Mouse (Mus musculus) embryonic facial prominence, embryonic 12.5 days (tissue): ENCODE data around the gene Pkd2l1. TPM values are rescaled to one million over a fixed set of nuclear protein-coding genes. Genes with fewer than 3 reads are reported as not detected.
A peak's percentile ranks its signal among the peaks of the same experiment; 100 is the strongest.

Experiments
- ATAC-seq: fragments of 200-750 bp; cut with Nextera tagmentation; 2 replicates; pipeline ENCODE4 v1.8.0; 2017; ENCODE audit not compliant: insufficient number of reproducible peaks, insufficient read depth, low FRiP score, low TSS enrichment
- H3K27ac ChIP-seq: fragments of 300-500 bp; sonication (generic); 2 replicates; pipeline ENCODE4 v1.5.1; 2016; ENCODE audit warnings: mild to moderate bottlenecking
- H3K27me3 ChIP-seq: fragments of 300-500 bp; sonication (generic); 2 replicates; pipeline ENCODE4 v1.6.1; 2016; ENCODE audit warnings: mild to moderate bottlenecking, moderate library complexity
- H3K36me3 ChIP-seq: fragments of 300-500 bp; sonication (generic); 2 replicates; pipeline ENCODE4 v1.6.1; 2016; ENCODE audit warnings: mild to moderate bottlenecking
- H3K4me1 ChIP-seq: fragments of 300-500 bp; sonication (generic); 2 replicates; pipeline ENCODE4 v1.6.1; 2016
- H3K4me2 ChIP-seq: fragments of 300-500 bp; sonication (generic); replicated peaks from 2 replicates; pipeline ENCODE4 v1.6.1; 2016; ENCODE audit warnings: mild to moderate bottlenecking, moderate library complexity
- H3K4me3 ChIP-seq: fragments of 300-500 bp; sonication (generic); 2 replicates; pipeline ENCODE4 v1.5.1; 2016; ENCODE audit warnings: mild to moderate bottlenecking
- H3K9ac ChIP-seq: fragments of 300-500 bp; sonication (generic); 2 replicates; pipeline ENCODE4 v1.6.1; 2016; ENCODE audit warnings: mild to moderate bottlenecking, moderate library complexity
- H3K9me3 ChIP-seq: fragments of 300-500 bp; sonication (generic); 2 replicates; pipeline ENCODE4 v1.6.1; 2016; ENCODE audit warnings: mild to moderate bottlenecking, moderate library complexity
- WGBS: fragments of 180-500 bp; shearing (Covaris S2); methylation state at CpG from one replicate; pipeline ENCODE4 v1.1.7; 2016; 5-methylcytosine and 5-hydroxymethylcytosine counted together
- polyA plus RNA-seq: library from polyadenylated mRNA; unstranded; fragments of >200 nt; fragmentation: Nextera tagmentation; extraction: Ambion mirVana; gene quantifications from 2 replicates; pipeline ENCODE4 v1.2.1, GENCODE M21; 2016

The Pkd2l1 gene
- 0.09 TPM in 1 of 2 replicates, not detected in the other for polyA plus RNA-seq

GRCm38 (mm10) chr19:44192342-44192741 lies at the start of gene Pkd2l1:
Gene Pkd2l1, minus strand, starts transcription at chr19:44192442.
- Histone ChIP-seq H3K9me3 (no peaks in the 10 kb centered on the region), H3K36me3 (no peaks in the 10 kb centered on the region), H3K9ac (no peak within 1 kb of the TSS), H3K27ac (no peak within 1 kb of the TSS), H3K4me3 (no peak within 1 kb of the TSS), H3K27me3 (no peaks in the 10 kb centered on the region), H3K4me2 (no peak within 1 kb of the TSS), H3K4me1 (no peaks in the 10 kb centered on the region)
- no peak for ATAC-seq
- 48% methylated on average over 3 of the region's 3 CpGs for WGBS

- Histone ChIP-seq H3K9ac (no peak overlapping the region), H3K27ac (no peak overlapping the region), H3K36me3 (no peaks in the 10 kb centered on the region), H3K4me1 (no peaks in the 10 kb centered on the region), H3K9me3 (no peaks in the 10 kb centered on the region), H3K4me2 (no peak overlapping the region), H3K27me3 (no peaks in the 10 kb centered on the region), H3K4me3 (no peak overlapping the region)
- WGBS: 53% methylated on average over 2 of the region's 2 CpGs
- ATAC-seq: no peak
Observed at GRCm38 (mm10) chr19:44238906-44239305, 46.7 kb upstream of the Pkd2l1 start.

GRCm38 (mm10) chr19:44237471-44238006 lies 45.3 kb upstream of the Pkd2l1 start:
- H3K9me3 ChIP-seq: no peaks in the 10 kb centered on the region
- no peaks in the 10 kb centered on the region for H3K4me1 ChIP-seq
- 18% methylated on average over 19 of the region's 19 CpGs for WGBS
- no peaks in the 10 kb centered on the region for H3K27me3 ChIP-seq
- no peak overlapping the region for H3K27ac ChIP-seq
- H3K9ac ChIP-seq: no peak overlapping the region
- H3K36me3 ChIP-seq: no peaks in the 10 kb centered on the region
- peak overlapping the region; percentile 20 for H3K4me3 ChIP-seq
- peak overlapping the region; percentile 39 for H3K4me2 ChIP-seq
- ATAC-seq: no peak

DNA sequence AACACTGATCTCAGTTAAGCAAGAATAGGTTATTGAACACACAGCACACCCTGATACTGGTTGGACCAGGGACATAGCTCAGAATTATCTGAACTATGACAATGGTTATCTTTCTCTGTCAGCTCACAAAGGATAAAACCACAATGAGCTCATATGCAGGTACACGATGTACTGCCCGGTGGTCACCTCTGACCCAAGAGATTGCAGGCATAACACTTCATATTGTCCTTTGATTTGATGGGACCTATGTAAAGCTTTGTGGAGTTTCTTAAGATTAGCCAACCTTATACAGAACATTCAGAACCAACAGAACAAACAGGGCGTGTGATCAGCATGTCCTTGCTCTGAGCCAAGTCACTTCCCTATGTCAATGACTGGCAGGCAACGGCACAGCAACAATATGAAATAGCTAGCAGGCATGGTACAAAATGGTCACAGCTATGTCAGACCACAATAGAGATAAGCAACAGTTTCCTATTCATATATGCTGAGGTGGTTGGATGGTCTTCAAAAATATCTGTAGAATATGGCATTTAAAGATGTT lies 39.4 kb upstream of the Pkd2l1 start:
- H3K4me1 ChIP-seq: no peaks in the 10 kb centered on the region
- no peak overlapping the region for H3K4me2 ChIP-seq
- H3K4me3 ChIP-seq: no peak overlapping the region
- WGBS: 86% methylated on average over 4 of the region's 4 CpGs
- ATAC-seq: no peak
- H3K27me3 ChIP-seq: no peaks in the 10 kb centered on the region
- no peaks in the 10 kb centered on the region for H3K36me3 ChIP-seq
- H3K9ac ChIP-seq: no peak overlapping the region
- no peaks in the 10 kb centered on the region for H3K9me3 ChIP-seq
- no peak overlapping the region for H3K27ac ChIP-seq

DNA sequence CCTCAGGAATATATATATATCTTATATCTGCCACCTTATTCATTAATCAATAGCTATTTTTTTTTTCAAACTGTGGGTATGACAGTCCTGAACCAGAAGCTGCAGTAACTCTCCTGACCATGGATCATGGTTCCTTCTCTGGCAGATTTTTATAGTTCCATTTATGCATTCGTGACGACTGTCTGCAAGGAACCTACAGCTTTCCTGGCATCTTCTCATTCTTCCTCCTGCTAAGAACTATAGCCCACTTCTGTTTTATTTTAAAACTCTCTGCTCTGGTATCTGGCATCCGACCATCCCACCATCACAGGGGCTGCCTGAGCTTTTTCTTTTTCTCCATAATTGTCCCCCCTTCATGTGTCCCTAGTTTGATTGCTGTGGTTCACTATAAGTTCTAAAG lies 38.0 kb upstream of the Pkd2l1 start:
- Histone ChIP-seq H3K27me3 (no peaks in the 10 kb centered on the region), H3K9me3 (no peaks in the 10 kb centered on the region), H3K4me1 (no peaks in the 10 kb centered on the region), H3K36me3 (no peaks in the 10 kb centered on the region), H3K4me2 (no peak overlapping the region), H3K4me3 (no peak overlapping the region), H3K27ac (no peak overlapping the region), H3K9ac (no peak overlapping the region)
- ATAC-seq: no peak
- WGBS: 68% methylated on average over 3 of the region's 3 CpGs

DNA sequence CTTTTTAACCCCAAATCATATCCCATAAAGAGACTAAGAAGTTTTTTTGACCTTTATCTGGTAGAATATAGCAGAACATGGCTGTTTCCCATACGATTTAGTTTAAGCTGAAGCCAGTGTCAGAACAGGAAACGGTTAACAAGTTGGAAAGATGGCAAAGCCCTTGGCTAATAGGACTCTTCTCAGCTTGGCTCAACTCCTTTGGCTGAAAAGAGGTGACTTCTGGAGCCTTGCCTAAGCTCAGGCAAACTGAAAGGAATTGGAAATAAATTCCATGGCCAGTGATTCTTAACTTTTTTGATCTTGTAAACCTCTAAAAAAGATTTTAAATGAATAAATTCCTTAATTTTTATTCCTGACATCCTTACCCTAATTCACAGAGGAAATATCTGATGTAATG lies 37.5 kb upstream of the Pkd2l1 start:
- Histone ChIP-seq H3K9ac (no peak overlapping the region), H3K4me3 (no peak overlapping the region), H3K27me3 (no peaks in the 10 kb centered on the region), H3K27ac (no peak overlapping the region), H3K36me3 (no peaks in the 10 kb centered on the region), H3K4me2 (no peak overlapping the region), H3K9me3 (no peaks in the 10 kb centered on the region), H3K4me1 (no peaks in the 10 kb centered on the region)
- 64% methylated on average over 2 of the region's 2 CpGs for WGBS
- ATAC-seq: no peak

DNA sequence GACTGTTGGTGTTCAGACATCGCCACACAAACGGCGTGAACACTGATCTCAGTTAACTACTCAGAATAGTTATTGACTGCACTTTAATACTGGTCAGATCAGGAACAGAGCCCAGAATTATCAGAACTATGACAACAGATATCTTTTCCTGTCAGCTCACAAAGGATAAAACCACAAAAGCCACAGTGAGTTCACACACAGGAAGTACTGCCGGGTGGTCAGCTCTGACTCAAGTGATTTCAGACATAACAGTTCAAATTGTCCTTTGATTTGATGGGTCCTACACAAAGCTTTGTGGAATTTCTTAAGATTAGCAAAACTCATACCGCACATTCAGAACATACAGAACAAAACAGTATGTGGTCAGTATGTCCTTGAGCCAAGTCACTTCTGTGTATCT lies 33.5 kb upstream of the Pkd2l1 start:
- no peak for ATAC-seq
- H3K4me2 ChIP-seq: no peak overlapping the region
- H3K4me3 ChIP-seq: no peak overlapping the region
- no peaks in the 10 kb centered on the region for H3K36me3 ChIP-seq
- H3K4me1 ChIP-seq: no peaks in the 10 kb centered on the region
- H3K27ac ChIP-seq: no peak overlapping the region
- no peaks in the 10 kb centered on the region for H3K27me3 ChIP-seq
- no peaks in the 10 kb centered on the region for H3K9me3 ChIP-seq
- 88% methylated on average over 5 of the region's 5 CpGs for whole genome bisulfite sequencing
- no peak overlapping the region for H3K9ac ChIP-seq

DNA sequence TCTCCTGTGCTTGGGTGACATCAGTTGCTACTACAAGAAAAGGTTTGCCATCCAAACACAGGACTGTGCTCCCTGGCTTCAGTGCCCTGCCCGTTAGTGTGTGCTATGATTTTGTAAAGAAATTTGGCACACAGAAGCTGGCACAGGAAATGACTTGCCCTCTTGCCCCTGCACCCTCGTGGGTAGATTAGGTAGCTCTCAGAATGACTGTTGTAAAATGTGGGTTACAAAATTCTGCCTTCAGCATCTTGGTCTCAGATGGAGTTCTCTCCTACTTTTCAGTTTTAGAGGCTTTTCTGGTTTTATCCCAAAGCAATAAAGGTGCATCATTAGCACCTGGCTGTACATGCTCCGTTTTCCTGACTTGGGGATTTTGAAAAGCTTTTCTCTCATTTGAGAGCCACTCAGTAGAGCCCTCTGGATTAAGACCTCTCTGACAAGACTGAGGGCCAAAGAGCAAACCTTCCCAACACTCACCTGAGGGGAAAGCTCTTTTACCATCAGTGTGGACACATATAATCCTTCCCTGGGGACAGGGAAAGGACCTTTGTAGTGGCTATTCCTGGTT lies 25.8 kb upstream of the Pkd2l1 start:
- no peaks in the 10 kb centered on the region for H3K36me3 ChIP-seq
- no peaks in the 10 kb centered on the region for H3K9me3 ChIP-seq
- no peak overlapping the region for H3K4me3 ChIP-seq
- no peaks in the 10 kb centered on the region for H3K27me3 ChIP-seq
- H3K9ac ChIP-seq: no peak overlapping the region
- H3K4me2 ChIP-seq: no peak overlapping the region
- no peaks in the 10 kb centered on the region for H3K4me1 ChIP-seq
- no peak overlapping the region for H3K27ac ChIP-seq
- 70% methylated on average over 3 of the region's 3 CpGs for WGBS
- ATAC-seq: no peak

DNA sequence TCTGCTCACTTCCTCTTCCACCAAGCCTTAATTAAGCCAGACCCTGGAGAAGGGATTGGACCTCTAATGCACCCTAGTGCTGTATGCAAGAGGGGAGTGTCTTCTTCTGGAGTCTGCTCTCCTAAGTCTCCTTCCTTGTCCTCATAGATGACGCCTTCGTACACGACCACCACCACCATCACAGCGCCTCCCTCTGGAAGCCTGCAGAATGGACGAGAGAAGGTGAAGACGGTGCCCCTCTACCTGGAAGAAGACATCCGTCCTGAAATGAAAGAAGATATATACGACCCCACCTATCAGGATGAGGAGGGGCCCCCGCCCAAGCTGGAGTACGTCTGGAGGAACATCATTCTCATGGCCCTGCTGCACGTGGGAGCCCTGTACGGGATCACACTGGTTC lies 23.0 kb upstream of the Pkd2l1 start:
- no peak for ATAC-seq

DNA sequence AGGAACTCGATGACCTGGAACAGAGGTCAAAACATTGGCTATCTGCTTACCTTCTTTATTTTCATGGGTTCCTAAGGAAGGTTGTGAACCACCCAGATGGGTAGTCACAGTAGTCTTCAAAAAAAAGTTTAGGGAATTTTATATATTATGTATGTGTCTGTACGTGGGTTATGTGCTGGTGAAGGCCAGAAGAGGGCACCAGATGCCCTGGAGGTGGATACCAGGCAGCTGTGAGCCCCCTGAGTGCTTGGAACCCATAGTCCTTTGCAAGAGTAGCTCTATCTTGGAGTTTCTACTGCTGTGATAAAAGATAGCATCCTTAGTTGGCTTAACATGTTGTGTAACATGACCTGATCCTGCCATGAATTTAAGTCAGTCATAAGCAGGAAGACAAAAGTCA lies 14.8 kb upstream of the Pkd2l1 start:
- H3K9ac ChIP-seq: no peak overlapping the region
- H3K4me1 ChIP-seq: no peaks in the 10 kb centered on the region
- H3K27ac ChIP-seq: no peak overlapping the region
- no peak overlapping the region for H3K4me2 ChIP-seq
- ATAC-seq: no peak
- WGBS: 67% methylated on average over 2 of the region's 2 CpGs
- H3K36me3 ChIP-seq: no peaks in the 10 kb centered on the region
- no peak overlapping the region for H3K4me3 ChIP-seq
- H3K9me3 ChIP-seq: no peaks in the 10 kb centered on the region
- H3K27me3 ChIP-seq: no peaks in the 10 kb centered on the region

More for the DNA sequence above, 23.0 kb upstream of the Pkd2l1 start:
- H3K9me3 ChIP-seq: no peaks in the 10 kb centered on the region
- H3K4me1 ChIP-seq: no peaks in the 10 kb centered on the region
- WGBS: 71% methylated on average over 12 of the region's 12 CpGs
- no peak overlapping the region for H3K4me2 ChIP-seq
- H3K4me3 ChIP-seq: no peak overlapping the region
- no peaks in the 10 kb centered on the region for H3K36me3 ChIP-seq
- no peak overlapping the region for H3K27ac ChIP-seq
- no peaks in the 10 kb centered on the region for H3K27me3 ChIP-seq
- H3K9ac ChIP-seq: no peak overlapping the region

DNA sequence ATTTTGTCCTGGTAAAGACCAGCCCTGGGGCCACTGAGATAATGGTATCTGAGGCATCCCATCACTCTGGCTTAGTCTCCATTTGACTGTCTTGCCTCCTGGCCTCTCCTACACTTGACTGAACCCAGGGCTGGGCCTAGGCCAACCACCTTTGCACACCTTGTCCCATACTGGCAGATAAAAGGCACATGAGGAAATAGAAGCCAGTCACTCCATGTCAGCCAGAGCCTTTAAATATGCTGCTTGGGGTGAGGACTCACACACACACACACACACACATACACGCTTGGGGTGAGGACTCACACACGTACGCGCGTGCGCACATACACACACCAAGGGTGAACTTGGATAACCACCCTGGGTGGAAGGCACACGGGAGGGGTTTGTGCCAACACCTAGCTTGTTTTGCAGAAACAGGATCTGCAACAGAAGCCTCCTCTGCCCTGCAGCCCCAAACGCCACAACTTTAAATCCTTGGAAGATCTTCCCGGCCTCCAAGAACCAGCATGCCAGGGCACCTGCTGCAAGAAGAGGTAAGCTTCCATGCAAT lies 10.8 kb upstream of the Pkd2l1 start, which contains the start of gene Scd3:
Scd3 (plus strand) TSS at position 255 of the 550 bp plus-strand sequence.
- Histone ChIP-seq H3K9ac (no peak within 1 kb of the TSS), H3K4me2 (no peak within 1 kb of the TSS), H3K4me3 (no peak within 1 kb of the TSS), H3K36me3 (no peaks in the 10 kb centered on the region), H3K9me3 (no peaks in the 10 kb centered on the region), H3K4me1 (no peaks in the 10 kb centered on the region), H3K27ac (no peak within 1 kb of the TSS), H3K27me3 (no peaks in the 10 kb centered on the region)
- no peak for ATAC-seq
- WGBS: 91% methylated on average over 9 of the region's 9 CpGs

GRCm38 (mm10) chr19:44198964-44199363 lies 6.7 kb upstream of the Pkd2l1 start:
- no peaks in the 10 kb centered on the region for H3K4me1 ChIP-seq
- H3K27ac ChIP-seq: no peak overlapping the region
- no peak overlapping the region for H3K9ac ChIP-seq
- 79% methylated on average over 2 of the region's 2 CpGs for WGBS
- H3K4me2 ChIP-seq: no peak overlapping the region
- no peaks in the 10 kb centered on the region for H3K27me3 ChIP-seq
- no peaks in the 10 kb centered on the region for H3K9me3 ChIP-seq
- H3K4me3 ChIP-seq: no peak overlapping the region
- no peak for ATAC-seq
- no peaks in the 10 kb centered on the region for H3K36me3 ChIP-seq
